Mouse (Mus musculus) heart, embryonic 15.5 days (tissue): ENCODE measurements around the gene Nrxn2. TPM values are rescaled to one million over a fixed set of nuclear protein-coding genes. Genes with fewer than 3 reads are reported as not detected.

ENCODE experiments used
- ATAC-seq: fragments of 200-750 bp; cut with Nextera tagmentation; replicated peaks from 2 replicates; pipeline ENCODE4 v1.8.0; 2017; ENCODE audit warnings: low read depth, moderate TSS enrichment; ENCODE audit not compliant: insufficient number of reproducible peaks, insufficient read depth, low FRiP score
- H3K27ac ChIP-seq: fragments of 300-500 bp; sonication (generic); 2 replicates; pipeline ENCODE4 v1.5.1; 2015; ENCODE audit warnings: mild to moderate bottlenecking, inconsistent platforms
- H3K27me3 ChIP-seq: fragments of 300-500 bp; sonication (generic); 2 replicates; pipeline ENCODE4 v1.6.1; 2015; ENCODE audit warnings: inconsistent platforms
- H3K36me3 ChIP-seq: fragments of 300-500 bp; sonication (generic); 2 replicates; pipeline ENCODE4 v1.6.1; 2015; ENCODE audit warnings: mild to moderate bottlenecking, inconsistent platforms
- H3K4me1 ChIP-seq: fragments of 300-500 bp; sonication (generic); replicated peaks from 2 replicates; pipeline ENCODE4 v1.6.1; 2015; ENCODE audit warnings: inconsistent platforms
- H3K4me2 ChIP-seq: fragments of 300-500 bp; sonication (generic); 2 replicates; pipeline ENCODE4 v1.6.1; 2015; ENCODE audit warnings: inconsistent platforms, mild to moderate bottlenecking, moderate library complexity
- H3K4me3 ChIP-seq: fragments of 300-500 bp; sonication (generic); 2 replicates; pipeline ENCODE4 v1.5.1; 2015; ENCODE audit warnings: mild to moderate bottlenecking, inconsistent platforms
- H3K9ac ChIP-seq: fragments of 300-500 bp; sonication (generic); 2 replicates; pipeline ENCODE4 v1.6.1; 2015; ENCODE audit warnings: mild to moderate bottlenecking, inconsistent platforms
- H3K9me3 ChIP-seq: fragments of 300-500 bp; sonication (generic); replicated peaks from 2 replicates; pipeline ENCODE4 v1.6.1; 2016; ENCODE audit warnings: inconsistent platforms
- WGBS: fragments of 180-500 bp; shearing (Covaris S2); methylation state at CpG from one replicate; pipeline ENCODE4 v1.1.7; 2015; ENCODE audit warnings: mixed read lengths; 5-methylcytosine and 5-hydroxymethylcytosine counted together
- polyA plus RNA-seq: library from polyadenylated mRNA; unstranded; fragments of >200 nt; fragmentation: Nextera tagmentation; extraction: Ambion mirVana; gene quantifications from 2 replicates; pipeline ENCODE4 v1.2.1, GENCODE M21; 2015

The Nrxn2 gene
- polyA plus RNA-seq, 1 experiment from 2014 or later, result 0.60 TPM

- Histone ChIP-seq H3K4me2 (peak overlapping the region; percentile 71), H3K4me1 (peaks cover 16% of the 10 kb centered on the region), H3K9ac (0 out of 2 replicates have a peak overlapping the region, but pooled peaks have one; percentile 34), H3K27me3 (peaks cover 95% of the 10 kb centered on the region), H3K9me3 (no peaks in the 10 kb centered on the region), H3K27ac (no peak overlapping the region), H3K4me3 (peak overlapping the region; percentile 53), H3K36me3 (no peaks in the 10 kb centered on the region)
- WGBS, result under 1% methylated on average over 28 of the region's 39 CpGs
- 0 out of 2 replicates have a peak, but pooled peaks have one; percentile 3 for ATAC-seq
These were observed 78.7 kb downstream of the Nrxn2 start for GRCm38 (mm10) chr19:6497150-6497801.

- H3K36me3 ChIP-seq, result no peaks in the 10 kb centered on the region
- peaks cover 95% of the 10 kb centered on the region for H3K27me3 ChIP-seq
- H3K4me1 ChIP-seq, result peaks cover 18% of the 10 kb centered on the region
- 4% methylated on average over 37 of the region's 39 CpGs for WGBS
- H3K9ac ChIP-seq, result 0 out of 2 replicates have a peak overlapping the region, but pooled peaks have one; percentile 34
- H3K9me3 ChIP-seq, result no peaks in the 10 kb centered on the region
- no peak overlapping the region for H3K27ac ChIP-seq
- H3K4me2 ChIP-seq, result peak overlapping the region; percentile 71
- H3K4me3 ChIP-seq, result peak overlapping the region; percentile 53
- ATAC-seq, result no peak
These were observed 79.3 kb downstream of the Nrxn2 start for GRCm38 (mm10) chr19:6497803-6498202.

GRCm38 (mm10) chr19:6498350-6499131, 80.0 kb downstream of the Nrxn2 start:
- no peak overlapping the region for H3K9ac ChIP-seq
- 4% methylated on average over 33 of the region's 38 CpGs for WGBS
- no peak for ATAC-seq
- H3K4me2 ChIP-seq, result peak overlapping the region; percentile 71
- H3K4me1 ChIP-seq, result peaks cover 18% of the 10 kb centered on the region
- H3K4me3 ChIP-seq, result peak overlapping the region; percentile 53
- H3K9me3 ChIP-seq, result no peaks in the 10 kb centered on the region
- no peaks in the 10 kb centered on the region for H3K36me3 ChIP-seq
- H3K27me3 ChIP-seq, result peaks cover 95% of the 10 kb centered on the region
- no peak overlapping the region for H3K27ac ChIP-seq

GRCm38 (mm10) chr19:6499860-6500635, 81.5 kb downstream of the Nrxn2 start:
- Histone ChIP-seq H3K4me3 (no peak overlapping the region), H3K27me3 (peaks cover 98% of the 10 kb centered on the region), H3K4me2 (no peak overlapping the region), H3K27ac (no peak overlapping the region), H3K36me3 (no peaks in the 10 kb centered on the region), H3K4me1 (peaks cover 24% of the 10 kb centered on the region), H3K9ac (no peak overlapping the region), H3K9me3 (no peaks in the 10 kb centered on the region)
- WGBS, result 45% methylated on average over 6 of the region's 6 CpGs
- ATAC-seq, result no peak

GRCm38 (mm10) chr19:6500636-6501025, 82.1 kb downstream of the Nrxn2 start:
- H3K27ac ChIP-seq, result no peak overlapping the region
- peaks cover 24% of the 10 kb centered on the region for H3K4me1 ChIP-seq
- H3K27me3 ChIP-seq, result peaks cover 98% of the 10 kb centered on the region
- no peak overlapping the region for H3K9ac ChIP-seq
- H3K9me3 ChIP-seq, result no peaks in the 10 kb centered on the region
- no peaks in the 10 kb centered on the region for H3K36me3 ChIP-seq
- WGBS, result 29% methylated on average over 2 of the region's 2 CpGs
- no peak overlapping the region for H3K4me2 ChIP-seq
- H3K4me3 ChIP-seq, result no peak overlapping the region
- ATAC-seq, result no peak

GRCm38 (mm10) chr19:6502035-6502541, 83.6 kb downstream of the Nrxn2 start:
- Histone ChIP-seq H3K4me2 (peak overlapping the region; percentile 62), H3K27ac (no peak overlapping the region), H3K27me3 (peaks cover 99% of the 10 kb centered on the region), H3K9me3 (no peaks in the 10 kb centered on the region), H3K9ac (no peak overlapping the region), H3K36me3 (no peaks in the 10 kb centered on the region), H3K4me1 (peaks cover 24% of the 10 kb centered on the region), H3K4me3 (peak overlapping the region; percentile 32)
- WGBS, result 1% methylated on average over 25 of the region's 25 CpGs
- no peak for ATAC-seq

- ATAC-seq, result no peak
- Histone ChIP-seq H3K36me3 (no peaks in the 10 kb centered on the region), H3K9me3 (no peaks in the 10 kb centered on the region), H3K27ac (no peak overlapping the region), H3K4me2 (peak overlapping the region; percentile 62), H3K9ac (no peak overlapping the region), H3K4me3 (peak overlapping the region; percentile 32), H3K27me3 (peaks cover 100% of the 10 kb centered on the region), H3K4me1 (peaks cover 18% of the 10 kb centered on the region)
- 4% methylated on average over 20 of the region's 20 CpGs for WGBS
These were observed 84.2 kb downstream of the Nrxn2 start for GRCm38 (mm10) chr19:6502543-6503319.

- no peaks in the 10 kb centered on the region for H3K36me3 ChIP-seq
- ATAC-seq, result 0 out of 2 replicates have a peak, but pooled peaks have one; percentile 1
- H3K9ac ChIP-seq, result no peak overlapping the region
- peaks cover 95% of the 10 kb centered on the region for H3K27me3 ChIP-seq
- no peak overlapping the region for H3K4me3 ChIP-seq
- no peaks in the 10 kb centered on the region for H3K9me3 ChIP-seq
- no peak overlapping the region for H3K27ac ChIP-seq
- H3K4me2 ChIP-seq, result no peak overlapping the region
- peaks cover 12% of the 10 kb centered on the region for H3K4me1 ChIP-seq
- 20% methylated on average over 16 of the region's 16 CpGs for WGBS
These were observed 85.6 kb downstream of the Nrxn2 start for GRCm38 (mm10) chr19:6503926-6504655.

- no peaks in the 10 kb centered on the region for H3K36me3 ChIP-seq
- H3K4me1 ChIP-seq, result peaks cover 12% of the 10 kb centered on the region
- no peak overlapping the region for H3K27ac ChIP-seq
- ATAC-seq, result 0 out of 2 replicates have a peak, but pooled peaks have one; percentile 1
- H3K4me3 ChIP-seq, result no peak overlapping the region
- no peaks in the 10 kb centered on the region for H3K9me3 ChIP-seq
- 75% methylated on average over 12 of the region's 12 CpGs for WGBS
- peaks cover 93% of the 10 kb centered on the region for H3K27me3 ChIP-seq
- H3K9ac ChIP-seq, result no peak overlapping the region
- H3K4me2 ChIP-seq, result no peak overlapping the region
These were observed 86.1 kb downstream of the Nrxn2 start for GRCm38 (mm10) chr19:6504656-6505045.

GRCm38 (mm10) chr19:6507393-6507792, 88.9 kb downstream of the Nrxn2 start:
- Histone ChIP-seq H3K4me2 (no peak overlapping the region), H3K27me3 (peaks cover 92% of the 10 kb centered on the region), H3K9ac (no peak overlapping the region), H3K4me1 (peaks cover 7% of the 10 kb centered on the region), H3K36me3 (no peaks in the 10 kb centered on the region), H3K4me3 (no peak overlapping the region), H3K27ac (no peak overlapping the region), H3K9me3 (no peaks in the 10 kb centered on the region)
- 28% methylated on average over 10 of the region's 10 CpGs for WGBS
- no peak for ATAC-seq
